Mouse (Mus musculus) liver, embryonic 12.5 days (tissue): ENCODE results near the gene Arap1. TPM values are rescaled to one million over a fixed set of nuclear protein-coding genes. Genes with fewer than 3 reads are reported as not detected.
A peak's percentile ranks its signal among the peaks of the same experiment; 100 is the strongest.

Experiments
- ATAC-seq: fragments of 200-750 bp; cut with Nextera tagmentation; 2 replicates; pipeline ENCODE4 v1.8.0; 2017; ENCODE audit warnings: moderate number of reproducible peaks, mild to moderate bottlenecking, moderate library complexity
- H3K27ac ChIP-seq: fragments of 300-500 bp; sonication (generic); 2 replicates; pipeline ENCODE4 v1.5.1; 2016; ENCODE audit warnings: mild to moderate bottlenecking
- H3K27me3 ChIP-seq: fragments of 300-500 bp; sonication (generic); replicated peaks from 2 replicates; pipeline ENCODE4 v1.6.1; 2016; ENCODE audit warnings: mild to moderate bottlenecking, moderate library complexity
- H3K36me3 ChIP-seq: fragments of 300-500 bp; sonication (generic); 2 replicates; pipeline ENCODE4 v1.6.1; 2016; ENCODE audit warnings: mild to moderate bottlenecking, moderate library complexity
- H3K4me1 ChIP-seq: fragments of 300-500 bp; sonication (generic); 2 replicates; pipeline ENCODE4 v1.6.1; 2016
- H3K4me2 ChIP-seq: fragments of 300-500 bp; sonication (generic); 2 replicates; pipeline ENCODE4 v1.6.1; 2016; ENCODE audit warnings: mild to moderate bottlenecking, moderate library complexity
- H3K4me3 ChIP-seq: fragments of 300-500 bp; sonication (generic); 2 replicates; pipeline ENCODE4 v1.5.1; 2016; ENCODE audit warnings: mild to moderate bottlenecking, moderate library complexity
- H3K9ac ChIP-seq: fragments of 300-500 bp; sonication (generic); 2 replicates; pipeline ENCODE4 v1.6.1; 2016; ENCODE audit warnings: mild to moderate bottlenecking, moderate library complexity
- H3K9me3 ChIP-seq: fragments of 300-500 bp; sonication (generic); replicated peaks from 2 replicates; pipeline ENCODE4 v1.6.1; 2016; ENCODE audit warnings: mild to moderate bottlenecking, moderate library complexity
- WGBS: fragments of 180-500 bp; shearing (Covaris S2); methylation state at CpG from one replicate; pipeline ENCODE4 v1.1.7; 2016; ENCODE audit not compliant: insufficient replicate concordance; 5-methylcytosine and 5-hydroxymethylcytosine counted together
- polyA plus RNA-seq: library from polyadenylated mRNA; unstranded; fragments of >200 nt; fragmentation: Nextera tagmentation; extraction: Ambion mirVana; gene quantifications from 2 replicates; pipeline ENCODE4 v1.2.1, GENCODE M21; 2016

Arap1 gene
- polyA plus RNA-seq, 1 experiment from 2014 or later = 24.6 TPM

GRCm38 (mm10) chr7:101367901-101368852 lies 20.3 kb downstream of the Arap1 start:
- Histone ChIP-seq H3K4me1 (peaks cover 16% of the 10 kb centered on the region), H3K36me3 (peaks cover 22% of the 10 kb centered on the region; the same call in 1 of the 2 replicates), H3K27me3 (no peaks in the 10 kb centered on the region), H3K9ac (no peak overlapping the region), H3K9me3 (no peaks in the 10 kb centered on the region), H3K4me2 (no peak overlapping the region), H3K4me3 (no peak overlapping the region), H3K27ac (no peak overlapping the region)
- 57% methylated on average over 11 of the region's 11 CpGs for WGBS
- no peak for ATAC-seq

DNA sequence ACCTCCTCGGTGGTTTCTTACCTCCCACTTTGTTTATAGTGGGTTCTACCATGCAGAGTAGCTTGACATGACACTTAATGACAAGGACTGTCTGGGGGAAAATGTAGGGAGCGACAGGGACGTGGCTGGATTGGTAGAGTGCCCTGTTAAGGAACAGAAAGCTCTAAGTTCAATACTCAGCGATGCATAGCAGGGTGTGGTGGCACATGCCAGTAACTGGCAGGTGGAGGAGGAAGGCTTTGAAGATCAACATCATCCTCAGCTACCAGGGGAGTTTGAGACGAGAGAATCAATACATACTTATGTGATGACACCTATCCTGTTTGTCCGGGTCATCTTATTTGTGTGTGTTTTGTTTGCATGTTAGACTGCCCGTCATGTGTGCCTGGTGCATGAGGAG lies 21.8 kb downstream of the Arap1 start:
- Histone ChIP-seq H3K27ac (no peak overlapping the region), H3K4me1 (peaks cover 3% of the 10 kb centered on the region; the same call in 1 of the 2 replicates), H3K4me3 (no peak overlapping the region), H3K9ac (no peak overlapping the region), H3K9me3 (no peaks in the 10 kb centered on the region), H3K4me2 (no peak overlapping the region), H3K36me3 (peaks cover 24% of the 10 kb centered on the region; the same call in 1 of the 2 replicates), H3K27me3 (no peaks in the 10 kb centered on the region)
- no peak for ATAC-seq
- 73% methylated on average over 7 of the region's 7 CpGs for WGBS

GRCm38 (mm10) chr7:101373082-101373481 lies 25.2 kb downstream of the Arap1 start:
- Histone ChIP-seq H3K27ac (no peak overlapping the region), H3K36me3 (peaks cover 28% of the 10 kb centered on the region; the same call in 1 of the 2 replicates), H3K4me2 (no peak overlapping the region), H3K4me3 (no peak overlapping the region), H3K9me3 (no peaks in the 10 kb centered on the region), H3K4me1 (peaks cover 12% of the 10 kb centered on the region), H3K9ac (no peak overlapping the region), H3K27me3 (no peaks in the 10 kb centered on the region)
- 85% methylated on average over 26 of the region's 26 CpGs for WGBS
- ATAC-seq = 0 out of 2 replicates have a peak, but pooled peaks have one; percentile 19

DNA sequence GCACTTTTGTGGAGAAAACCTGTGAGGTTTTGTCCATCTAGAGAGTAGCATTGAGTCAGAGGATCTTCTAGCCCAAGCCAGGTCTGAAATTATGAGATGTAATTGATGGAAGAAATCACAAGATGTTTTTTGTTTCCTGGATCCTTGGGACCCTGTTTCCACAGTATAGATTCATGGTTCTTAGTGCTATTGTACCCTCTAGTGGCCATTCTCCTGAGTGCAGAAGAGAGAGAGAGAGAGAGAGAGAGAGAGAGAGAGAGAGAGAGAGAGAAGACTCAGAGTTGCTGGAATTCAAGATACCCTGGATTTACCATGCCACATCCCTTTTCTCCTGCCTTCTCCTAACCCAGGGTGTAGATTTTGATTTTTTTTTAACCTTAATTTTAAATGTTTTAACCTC lies 26.3 kb downstream of the Arap1 start:
- no peak overlapping the region for H3K4me2 ChIP-seq
- H3K27me3 ChIP-seq = no peaks in the 10 kb centered on the region
- no peak overlapping the region for H3K9ac ChIP-seq
- no peaks in the 10 kb centered on the region for H3K9me3 ChIP-seq
- H3K36me3 ChIP-seq = peaks cover 22% of the 10 kb centered on the region; the same call in 1 of the 2 replicates
- peaks cover 23% of the 10 kb centered on the region for H3K4me1 ChIP-seq
- H3K4me3 ChIP-seq = no peak overlapping the region
- no peak for ATAC-seq
- no peak overlapping the region for H3K27ac ChIP-seq

GRCm38 (mm10) chr7:101376701-101377340 lies 29.0 kb downstream of the Arap1 start:
- no peaks in the 10 kb centered on the region for H3K9me3 ChIP-seq
- ATAC-seq = no peak
- peaks cover 33% of the 10 kb centered on the region for H3K4me1 ChIP-seq
- H3K36me3 ChIP-seq = peaks cover 23% of the 10 kb centered on the region
- WGBS = 74% methylated on average over 10 of the region's 10 CpGs
- H3K4me3 ChIP-seq = no peak overlapping the region
- H3K27ac ChIP-seq = 0 out of 2 replicates have a peak overlapping the region, but pooled peaks have one; percentile 67
- no peak overlapping the region for H3K9ac ChIP-seq
- H3K4me2 ChIP-seq = no peak overlapping the region
- no peaks in the 10 kb centered on the region for H3K27me3 ChIP-seq

DNA sequence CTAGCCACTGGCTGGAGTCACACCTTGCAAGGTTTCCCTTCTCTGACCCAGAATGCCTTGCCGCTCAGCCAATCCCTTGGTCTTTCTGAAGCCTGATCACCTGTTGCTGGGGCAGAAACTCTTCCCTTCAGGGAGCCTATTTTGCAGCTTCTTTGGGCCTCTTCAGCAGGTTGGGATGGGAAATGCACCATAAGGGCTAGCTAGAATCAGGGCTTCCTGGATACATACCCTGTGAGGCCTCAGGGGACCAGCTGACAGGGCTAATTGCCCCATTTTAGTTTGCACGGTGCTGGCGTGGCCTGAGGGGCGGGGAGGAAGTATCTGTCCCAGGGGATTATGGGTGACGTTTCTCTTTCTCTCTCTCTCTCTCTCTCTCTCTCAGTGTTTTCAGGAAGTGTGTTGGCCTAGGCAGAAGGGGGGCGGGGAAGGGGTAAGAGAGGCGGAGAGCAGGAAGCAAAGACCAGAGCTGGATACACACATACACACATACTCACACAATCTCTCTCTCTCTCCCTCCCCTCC lies 29.9 kb downstream of the Arap1 start:
- Histone ChIP-seq H3K36me3 (peaks cover 23% of the 10 kb centered on the region), H3K9me3 (no peaks in the 10 kb centered on the region), H3K4me2 (peak overlapping the region; percentile 57), H3K27ac (peak overlapping the region; percentile 67), H3K27me3 (no peaks in the 10 kb centered on the region), H3K4me1 (peaks cover 37% of the 10 kb centered on the region), H3K4me3 (peak overlapping the region; percentile 34), H3K9ac (0 out of 2 replicates have a peak overlapping the region, but pooled peaks have one; percentile 12)
- WGBS = 20% methylated on average over 7 of the region's 7 CpGs
- ATAC-seq = peak; percentile 74

GRCm38 (mm10) chr7:101378285-101378684 lies 30.4 kb downstream of the Arap1 start:
- H3K27ac ChIP-seq = peak overlapping the region; percentile 67
- H3K27me3 ChIP-seq = no peaks in the 10 kb centered on the region
- WGBS = 56% methylated on average over 3 of the region's 3 CpGs
- 0 out of 2 replicates have a peak, but pooled peaks have one; percentile 6 for ATAC-seq
- H3K36me3 ChIP-seq = peaks cover 18% of the 10 kb centered on the region
- H3K9me3 ChIP-seq = no peaks in the 10 kb centered on the region
- H3K4me1 ChIP-seq = peaks cover 37% of the 10 kb centered on the region
- H3K4me2 ChIP-seq = peak overlapping the region; percentile 57
- H3K9ac ChIP-seq = 0 out of 2 replicates have a peak overlapping the region, but pooled peaks have one; percentile 12
- H3K4me3 ChIP-seq = peak overlapping the region; percentile 12; the same call in 1 of the 2 replicates

DNA sequence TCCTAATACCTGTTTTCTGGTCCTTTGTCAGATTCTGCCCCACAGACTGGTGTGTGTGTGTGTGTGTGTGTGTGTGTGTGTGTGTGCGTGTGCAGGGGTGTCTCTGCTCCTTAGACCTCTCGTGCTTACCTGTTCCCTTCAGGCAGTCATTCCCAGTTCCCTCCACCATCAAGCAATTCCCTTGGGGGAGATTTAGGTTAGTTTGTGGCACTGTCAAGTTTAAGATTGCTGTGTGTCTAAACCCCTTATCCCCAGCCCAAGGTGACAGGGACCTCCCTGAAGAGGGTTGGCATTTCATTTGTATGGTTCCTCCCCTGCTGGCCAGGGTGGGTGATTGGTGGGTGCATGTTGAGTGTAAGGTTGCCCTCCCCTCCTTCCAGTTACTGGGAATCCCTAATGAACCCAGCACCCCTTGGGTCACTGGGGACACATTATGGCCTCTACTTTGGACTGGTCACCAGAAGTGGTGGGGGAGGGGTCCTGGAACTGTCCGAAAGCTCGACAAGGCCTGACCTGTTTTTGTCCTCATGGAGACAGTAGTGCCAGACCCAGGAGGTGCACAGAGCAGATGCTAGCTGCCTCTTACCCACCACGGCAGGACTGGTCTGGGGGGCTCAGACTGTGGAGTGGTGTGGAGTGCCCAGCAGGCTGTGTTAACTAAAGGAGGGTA lies 31.1 kb downstream of the Arap1 start:
- Histone ChIP-seq H3K9me3 (no peaks in the 10 kb centered on the region), H3K4me3 (no peak overlapping the region), H3K27me3 (no peaks in the 10 kb centered on the region), H3K27ac (peak overlapping the region; percentile 67), H3K36me3 (peaks cover 16% of the 10 kb centered on the region), H3K9ac (peak overlapping the region; percentile 14; the same call in 1 of the 2 replicates), H3K4me1 (peaks cover 39% of the 10 kb centered on the region), H3K4me2 (peak overlapping the region; percentile 57)
- WGBS = 55% methylated on average over 5 of the region's 5 CpGs
- peak; percentile 19; the same call in 1 of the 2 replicates for ATAC-seq

DNA sequence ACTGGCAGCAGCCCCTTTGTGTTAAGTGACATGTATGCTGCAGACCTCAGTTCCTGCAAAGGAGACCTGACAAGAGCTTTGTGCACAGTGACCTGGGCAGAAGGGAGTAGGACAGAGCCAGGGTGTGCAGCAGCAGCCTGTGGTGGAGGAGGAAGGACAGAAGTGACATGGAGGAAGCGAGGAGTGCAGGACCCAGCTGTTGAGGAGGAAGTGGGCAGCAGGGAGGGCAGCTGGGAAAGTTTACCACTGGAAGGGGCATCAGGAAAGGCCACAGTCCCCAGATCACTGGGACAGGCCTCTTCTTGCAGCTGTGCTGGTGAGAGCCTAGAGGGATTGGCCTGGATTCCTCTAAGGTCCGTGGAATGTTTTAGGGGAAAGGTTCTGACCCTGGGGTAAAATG lies 31.9 kb downstream of the Arap1 start:
- no peak for ATAC-seq
- 52% methylated on average over 2 of the region's 2 CpGs for WGBS
- Histone ChIP-seq H3K27ac (peak overlapping the region; percentile 67), H3K4me1 (peaks cover 48% of the 10 kb centered on the region), H3K4me3 (no peak overlapping the region), H3K9me3 (no peaks in the 10 kb centered on the region), H3K9ac (no peak overlapping the region), H3K36me3 (peaks cover 16% of the 10 kb centered on the region), H3K4me2 (peak overlapping the region; percentile 57; the same call in 1 of the 2 replicates), H3K27me3 (no peaks in the 10 kb centered on the region)

- Histone ChIP-seq H3K27ac (no peak overlapping the region), H3K4me2 (no peak overlapping the region), H3K9me3 (no peaks in the 10 kb centered on the region), H3K4me1 (peaks cover 65% of the 10 kb centered on the region), H3K9ac (no peak overlapping the region), H3K4me3 (no peak overlapping the region), H3K36me3 (peaks cover 12% of the 10 kb centered on the region), H3K27me3 (no peaks in the 10 kb centered on the region)
- no peak for ATAC-seq
- 74% methylated on average over 6 of the region's 6 CpGs for WGBS
Observed at GRCm38 (mm10) chr7:101381512-101381911, 33.6 kb downstream of the Arap1 start.

GRCm38 (mm10) chr7:101382378-101382777 lies 34.5 kb downstream of the Arap1 start:
- no peak for ATAC-seq
- WGBS = 57% methylated on average over 8 of the region's 8 CpGs
- H3K27ac ChIP-seq = no peak overlapping the region

More at GRCm38 (mm10) chr7:101382378-101382777, 34.5 kb downstream of the Arap1 start:
- Histone ChIP-seq H3K36me3 (peaks cover 20% of the 10 kb centered on the region), H3K9ac (no peak overlapping the region), H3K4me3 (no peak overlapping the region), H3K27me3 (no peaks in the 10 kb centered on the region), H3K4me1 (peaks cover 61% of the 10 kb centered on the region), H3K9me3 (no peaks in the 10 kb centered on the region), H3K4me2 (no peak overlapping the region)
